Mouse (Mus musculus) midbrain, embryonic 14.5 days (tissue): ENCODE measurements around the gene Osgep. TPM values are rescaled to one million over a fixed set of nuclear protein-coding genes. Genes with fewer than 3 reads are reported as not detected.

ENCODE experiments used
- ATAC-seq: fragments of 200-750 bp; cut with Nextera tagmentation; 2 replicates; pipeline ENCODE4 v1.8.0; 2017; ENCODE audit warnings: moderate number of reproducible peaks, moderate library complexity; ENCODE audit not compliant: low FRiP score, low TSS enrichment
- DNase-seq: peaks from one replicate; pipeline ENCODE4 v3.0.0-alpha.2; 2015
- H3K27ac ChIP-seq: fragments of 300-500 bp; sonication (generic); replicated peaks from 2 replicates; pipeline ENCODE4 v1.5.1; 2014; ENCODE audit warnings: mild to moderate bottlenecking, low read depth, low read length, moderate library complexity
- H3K27me3 ChIP-seq: fragments of 300-500 bp; sonication (generic); 2 replicates; pipeline ENCODE4 v1.6.1; 2014; ENCODE audit warnings: low read length, control low read depth, mixed read lengths; ENCODE audit not compliant: control insufficient read depth, insufficient read depth
- H3K36me3 ChIP-seq: fragments of 300-500 bp; sonication (generic); 2 replicates; pipeline ENCODE4 v1.6.1; 2014; ENCODE audit warnings: low read length, control low read depth; ENCODE audit not compliant: control insufficient read depth, insufficient read depth
- H3K4me1 ChIP-seq: fragments of 300-500 bp; sonication (generic); 2 replicates; pipeline ENCODE4 v1.6.1; 2014; ENCODE audit warnings: mild to moderate bottlenecking, antibody characterized with exemption, low read length, control low read depth; ENCODE audit not compliant: control insufficient read depth, insufficient read depth
- H3K4me2 ChIP-seq: fragments of 300-500 bp; sonication (generic); 2 replicates; pipeline ENCODE4 v1.6.1; 2014; ENCODE audit warnings: mild to moderate bottlenecking, low read length, moderate library complexity
- H3K4me3 ChIP-seq: fragments of 300-500 bp; sonication (generic); replicated peaks from 2 replicates; pipeline ENCODE4 v1.5.1; 2014; ENCODE audit warnings: low read depth, low read length
- H3K9ac ChIP-seq: fragments of 300-500 bp; sonication (generic); replicated peaks from 2 replicates; pipeline ENCODE4 v1.6.1; 2014; ENCODE audit warnings: mild to moderate bottlenecking, low read length, moderate library complexity
- H3K9me3 ChIP-seq: fragments of 300-500 bp; sonication (generic); 2 replicates; pipeline ENCODE4 v1.6.1; 2016; ENCODE audit warnings: low read length, control low read depth, mixed read lengths; ENCODE audit not compliant: control insufficient read depth
- WGBS: fragments of 180-500 bp; shearing (Covaris S2); extraction: QIAGEN DNeasy Blood & Tissue Kit; methylation state at CpG from one replicate; pipeline ENCODE4 v1.1.7; 2014; 5-methylcytosine and 5-hydroxymethylcytosine counted together
- polyA plus RNA-seq: library from polyadenylated mRNA; unstranded; fragments of >200 nt; fragmentation: Nextera tagmentation; extraction: Ambion mirVana; gene quantifications from 2 replicates; pipeline ENCODE4 v1.2.1, GENCODE M21; 2014

Gene Osgep
- polyA plus RNA-seq, 1 experiment from 2014 or later = 116 TPM

GRCm38 (mm10) chr14:50943932-50944667 is 19.4 kb upstream of the Osgep start, which contains the start of gene Gm49342:
Gm49342 (plus strand) TSS chr14:50944517.
- peak within 1 kb of the TSS; percentile 34 for H3K4me3 ChIP-seq
- H3K27ac ChIP-seq = peak within 1 kb of the TSS; percentile 81
- ATAC-seq (peak; percentile 96), DNase-seq (peak; percentile 90)
- H3K4me1 ChIP-seq = no peaks in the 10 kb centered on the region
- H3K9me3 ChIP-seq = no peaks in the 10 kb centered on the region
- H3K4me2 ChIP-seq = peak within 1 kb of the TSS; percentile 53
- peak within 1 kb of the TSS; percentile 51 for H3K9ac ChIP-seq
- no peaks in the 10 kb centered on the region for H3K27me3 ChIP-seq
- no peaks in the 10 kb centered on the region for H3K36me3 ChIP-seq
- WGBS = 18% methylated on average over 31 of the region's 31 CpGs

- 47% methylated on average over 2 of the region's 2 CpGs for WGBS
- Histone ChIP-seq H3K36me3 (no peaks in the 10 kb centered on the region), H3K9me3 (no peaks in the 10 kb centered on the region), H3K4me3 (no peak overlapping the region), H3K4me1 (no peaks in the 10 kb centered on the region), H3K9ac (no peak overlapping the region), H3K27ac (no peak overlapping the region), H3K4me2 (no peak overlapping the region), H3K27me3 (no peaks in the 10 kb centered on the region)
- ATAC-seq (no peak), DNase-seq (no peak)
Measured at GRCm38 (mm10) chr14:50938940-50939339, 14.2 kb upstream of the Osgep start.

GRCm38 (mm10) chr14:50938119-50938908 is 13.6 kb upstream of the Osgep start:
- no peaks in the 10 kb centered on the region for H3K9me3 ChIP-seq
- H3K36me3 ChIP-seq = no peaks in the 10 kb centered on the region
- H3K4me1 ChIP-seq = no peaks in the 10 kb centered on the region
- ATAC-seq = no peak
- H3K27me3 ChIP-seq = no peaks in the 10 kb centered on the region
- no peak overlapping the region for H3K27ac ChIP-seq
- H3K4me3 ChIP-seq = no peak overlapping the region
- no peak overlapping the region for H3K9ac ChIP-seq
- H3K4me2 ChIP-seq = no peak overlapping the region
- DNase-seq = no peak
- WGBS = 90% methylated on average over 3 of the region's 3 CpGs

GRCm38 (mm10) chr14:50936649-50937048 is 12.0 kb upstream of the Osgep start:
- ATAC-seq (no peak), DNase-seq (no peak)
- WGBS = 60% methylated on average over 1 of the region's 1 CpGs
- Histone ChIP-seq H3K36me3 (no peaks in the 10 kb centered on the region), H3K9ac (no peak overlapping the region), H3K9me3 (no peaks in the 10 kb centered on the region), H3K4me2 (no peak overlapping the region), H3K4me3 (no peak overlapping the region), H3K27me3 (no peaks in the 10 kb centered on the region), H3K27ac (no peak overlapping the region), H3K4me1 (peaks cover 2% of the 10 kb centered on the region; the same call in 1 of the 2 replicates)

GRCm38 (mm10) chr14:50931493-50932020 is 6.9 kb upstream of the Osgep start:
- ATAC-seq = no peak
- H3K4me1 ChIP-seq = peaks cover 15% of the 10 kb centered on the region; the same call in 1 of the 2 replicates
- H3K27me3 ChIP-seq = no peaks in the 10 kb centered on the region
- peak overlapping the region; percentile 98 for H3K4me3 ChIP-seq
- peaks cover 28% of the 10 kb centered on the region for H3K36me3 ChIP-seq
- peak; percentile 19 for DNase-seq
- H3K9me3 ChIP-seq = no peaks in the 10 kb centered on the region
- H3K27ac ChIP-seq = peak overlapping the region; percentile 83
- WGBS = 11% methylated on average over 12 of the region's 12 CpGs
- H3K9ac ChIP-seq = peak overlapping the region; percentile 57
- H3K4me2 ChIP-seq = peak overlapping the region; percentile 75

GRCm38 (mm10) chr14:50930754-50931492 is 6.2 kb upstream of the Osgep start, which contains the start of the genes Pip4p1 and Pnp:
Pip4p1 (minus strand) TSS chr14:50930856.
Pnp (plus strand) TSS chr14:50931082.
- under 1% methylated on average over 68 of the region's 68 CpGs for WGBS
- H3K4me3 ChIP-seq = peak within 1 kb of the TSS; percentile 98
- H3K4me2 ChIP-seq = peak within 1 kb of the TSS; percentile 89
- peaks cover 19% of the 10 kb centered on the region for H3K4me1 ChIP-seq
- DNase-seq (peak; percentile 99), ATAC-seq (peak; percentile 100)
- H3K36me3 ChIP-seq = peaks cover 34% of the 10 kb centered on the region
- H3K9ac ChIP-seq = peak within 1 kb of the TSS; percentile 97
- no peaks in the 10 kb centered on the region for H3K27me3 ChIP-seq
- no peaks in the 10 kb centered on the region for H3K9me3 ChIP-seq
- peak within 1 kb of the TSS; percentile 87 for H3K27ac ChIP-seq

GRCm38 (mm10) chr14:50930377-50930753 is 5.7 kb upstream of the Osgep start:
- Histone ChIP-seq H3K27ac (peak overlapping the region; percentile 87), H3K9me3 (no peaks in the 10 kb centered on the region), H3K9ac (peak overlapping the region; percentile 97), H3K27me3 (no peaks in the 10 kb centered on the region), H3K4me3 (peak overlapping the region; percentile 98), H3K4me2 (peak overlapping the region; percentile 89), H3K36me3 (peaks cover 34% of the 10 kb centered on the region), H3K4me1 (peaks cover 23% of the 10 kb centered on the region)
- DNase-seq (no peak), ATAC-seq (peak; percentile 52)
- under 1% methylated on average over 38 of the region's 38 CpGs for WGBS

- Histone ChIP-seq H3K27ac (peak overlapping the region; percentile 87), H3K4me2 (peak overlapping the region; percentile 89), H3K27me3 (no peaks in the 10 kb centered on the region), H3K36me3 (peaks cover 34% of the 10 kb centered on the region), H3K9me3 (no peaks in the 10 kb centered on the region), H3K4me3 (peak overlapping the region; percentile 98), H3K4me1 (peaks cover 23% of the 10 kb centered on the region), H3K9ac (peak overlapping the region; percentile 97)
- WGBS = 20% methylated on average over 10 of the region's 10 CpGs
- DNase-seq = no peak
- ATAC-seq = no peak
Measured at GRCm38 (mm10) chr14:50929951-50930350, 5.3 kb upstream of the Osgep start.
